Mouse (Mus musculus): ENCODE data around the gene Ptpn23. TPM values are rescaled to one million over a fixed set of nuclear protein-coding genes. Genes with fewer than 3 reads are reported as not detected.

Ptpn23 gene
- polyA plus RNA-seq, 1 experiment from 2014 or later: 26.4 TPM

DNA sequence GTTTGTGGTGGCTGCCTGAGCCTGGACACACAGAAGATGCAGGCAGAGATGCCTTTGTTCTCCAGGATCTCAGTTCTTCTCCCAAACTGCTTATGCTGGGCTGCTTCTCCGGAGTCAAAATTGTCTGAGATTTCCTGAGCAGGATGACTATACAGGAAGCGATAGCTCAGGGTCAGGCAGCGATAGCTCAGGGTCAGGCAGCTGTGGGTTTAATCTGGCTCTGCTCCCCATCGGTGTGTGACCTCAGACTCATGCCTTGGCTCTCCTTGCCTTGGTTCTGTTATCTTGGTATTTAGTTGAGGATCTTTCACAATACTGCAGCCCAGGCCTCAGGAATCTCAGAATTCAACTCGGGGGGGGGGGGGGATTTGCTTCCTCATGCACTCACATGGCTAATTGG, 41.3 kb downstream of the Ptpn23 start:
- 48% methylated on average over 5 of the region's 5 CpGs for WGBS (ENCODE audit: missing documents)
- H3K4me3 ChIP-seq (ENCODE audit: inconsistent target): no peak overlapping the region
- peaks cover 19% of the 10 kb centered on the region; the same call in 1 of the 2 replicates for H3K36me3 ChIP-seq (ENCODE audit: inconsistent target)
- H3K79me2 ChIP-seq (ENCODE audit: inconsistent target): no peaks in the 10 kb centered on the region
- no peak overlapping the region for H3K27ac ChIP-seq

DNA sequence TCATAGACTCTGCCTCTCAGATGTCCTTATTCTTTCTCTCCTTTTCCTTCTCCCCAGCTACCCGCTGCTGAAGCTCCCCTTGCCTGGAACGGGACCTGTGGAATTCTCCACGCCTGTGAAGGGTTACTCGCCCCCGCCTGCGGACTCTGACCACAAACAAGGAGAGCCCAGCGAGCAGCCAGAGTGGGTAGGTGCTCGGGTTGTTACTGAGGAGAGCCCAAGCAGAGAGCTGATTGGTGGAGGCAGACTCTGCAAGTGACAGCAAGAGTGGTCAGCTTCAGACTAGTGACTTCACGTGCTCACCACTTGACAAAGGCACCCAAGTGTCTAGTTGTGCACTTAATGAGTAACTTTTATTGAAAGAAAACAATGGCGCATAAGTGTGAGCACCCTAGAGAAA, 45.7 kb downstream of the Ptpn23 start:
- no peak overlapping the region for H3K27ac ChIP-seq
- WGBS (ENCODE audit: missing documents): 83% methylated on average over 8 of the region's 10 CpGs
- peaks cover 19% of the 10 kb centered on the region; the same call in 1 of the 2 replicates for H3K36me3 ChIP-seq (ENCODE audit: inconsistent target)
- H3K4me3 ChIP-seq (ENCODE audit: inconsistent target): no peak overlapping the region
- H3K79me2 ChIP-seq (ENCODE audit: inconsistent target): no peaks in the 10 kb centered on the region

DNA sequence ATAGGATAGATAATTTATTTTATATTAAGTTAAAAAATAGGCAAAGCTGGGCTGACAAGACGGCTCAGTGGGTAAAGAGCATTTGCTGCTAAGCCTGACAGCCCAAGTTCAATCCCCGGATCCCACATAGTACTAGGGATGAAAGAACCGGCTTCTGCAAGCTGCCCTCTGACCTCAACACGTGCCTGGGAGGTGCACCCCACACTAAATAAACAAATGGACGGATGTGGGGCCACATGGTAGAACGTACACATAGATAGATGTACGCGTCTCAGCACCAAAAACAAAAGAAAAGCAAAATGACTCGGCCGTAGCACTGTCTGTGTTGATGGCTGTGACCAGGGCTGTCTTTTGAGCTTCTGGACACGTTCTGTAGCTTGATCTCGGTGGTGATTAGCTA, 46.7 kb downstream of the Ptpn23 start:
- no peak overlapping the region for H3K27ac ChIP-seq
- peaks cover 19% of the 10 kb centered on the region; the same call in 1 of the 2 replicates for H3K36me3 ChIP-seq (ENCODE audit: inconsistent target)
- no peaks in the 10 kb centered on the region for H3K79me2 ChIP-seq (ENCODE audit: inconsistent target)
- H3K4me3 ChIP-seq (ENCODE audit: inconsistent target): no peak overlapping the region
- 95% methylated on average over 12 of the region's 12 CpGs for WGBS (ENCODE audit: missing documents)

DNA sequence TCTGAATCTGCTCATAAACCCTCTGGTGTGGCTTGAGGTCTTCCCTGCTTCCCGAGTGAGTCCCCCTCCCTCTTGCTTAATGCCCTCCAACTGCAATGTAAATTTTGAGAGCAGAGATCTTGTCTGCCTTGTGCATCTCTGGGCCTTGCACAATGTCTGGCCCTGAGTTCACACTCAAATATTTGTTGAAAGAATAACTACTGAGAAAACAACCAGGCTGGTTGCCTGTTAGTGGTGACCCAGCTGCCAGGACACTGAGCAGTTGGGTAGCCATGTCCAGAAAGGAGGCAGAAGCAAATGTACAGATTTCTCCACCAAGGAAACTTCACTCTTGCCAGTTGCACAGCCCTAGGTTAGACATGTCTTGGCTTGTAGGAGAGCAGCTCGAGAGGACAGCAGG, 49.7 kb downstream of the Ptpn23 start:
- H3K79me2 ChIP-seq (ENCODE audit: inconsistent target): no peaks in the 10 kb centered on the region
- 82% methylated on average over 2 of the region's 2 CpGs for WGBS (ENCODE audit: missing documents)
- H3K4me3 ChIP-seq (ENCODE audit: inconsistent target): no peak overlapping the region
- H3K27ac ChIP-seq: no peak overlapping the region
- peaks cover 13% of the 10 kb centered on the region; the same call in 1 of the 2 replicates for H3K36me3 ChIP-seq (ENCODE audit: inconsistent target)

DNA sequence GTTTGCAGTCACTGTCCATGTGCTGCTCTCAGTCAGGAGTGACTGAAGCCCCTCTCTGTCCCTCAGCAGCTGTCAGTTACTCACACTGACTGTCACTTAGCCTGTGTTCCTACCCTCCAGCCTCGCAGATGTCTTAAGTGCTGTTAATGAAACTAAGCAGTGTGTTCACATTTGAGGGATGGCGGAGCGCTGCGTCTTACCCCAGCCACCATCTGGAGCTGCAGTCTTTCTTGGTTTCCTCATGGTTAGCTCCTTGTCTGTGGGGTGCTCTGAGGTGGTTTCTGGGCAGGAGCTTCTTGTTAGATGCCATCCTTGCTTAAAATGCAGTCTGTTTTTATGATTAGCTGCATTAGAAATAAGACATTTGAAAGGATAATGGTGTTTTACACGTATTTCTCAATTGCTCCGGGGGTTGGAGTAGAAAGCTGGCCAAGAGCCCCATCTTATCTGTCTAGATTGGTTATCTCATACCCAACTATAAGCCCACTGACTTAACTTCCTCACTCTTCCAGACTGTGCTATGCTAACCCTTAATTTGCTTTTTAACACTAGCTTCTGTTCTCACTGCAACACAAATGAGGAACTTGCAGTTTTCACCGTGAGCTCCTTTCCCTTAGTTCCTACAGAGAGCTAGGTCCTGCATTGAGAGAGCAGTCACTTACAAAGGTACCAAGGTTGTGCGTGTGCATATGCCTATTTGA, 55.9 kb downstream of the Ptpn23 start:
- Histone ChIP-seq H3K36me3 (ENCODE audit: inconsistent target) (no peaks in the 10 kb centered on the region), H3K27ac (no peak overlapping the region), H3K4me3 (ENCODE audit: inconsistent target) (no peak overlapping the region), H3K79me2 (ENCODE audit: inconsistent target) (no peaks in the 10 kb centered on the region; the same call in 1 of the 2 replicates)
- 28% methylated on average over 8 of the region's 8 CpGs for WGBS (ENCODE audit: missing documents)

DNA sequence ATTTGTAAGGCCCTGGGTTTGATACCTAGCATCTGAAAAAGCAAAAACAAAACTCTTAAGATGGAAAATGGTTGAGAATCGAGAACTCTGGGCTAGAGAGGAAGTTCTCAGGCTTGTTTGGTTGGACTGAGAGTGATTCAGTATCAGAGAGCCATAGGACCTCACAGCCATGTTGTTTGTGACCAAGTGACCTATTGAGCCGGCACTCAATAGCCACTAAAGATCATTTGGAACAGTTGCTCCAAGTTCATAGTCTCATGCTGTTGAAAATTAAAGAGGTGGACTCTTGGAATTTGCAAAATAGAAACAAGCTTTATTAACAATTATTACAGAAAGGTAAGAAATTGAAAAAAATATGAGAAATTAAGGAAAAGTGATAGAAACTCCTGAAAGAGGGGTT, 56.7 kb downstream of the Ptpn23 start:
- Histone ChIP-seq H3K27ac (no peak overlapping the region), H3K36me3 (ENCODE audit: inconsistent target) (no peaks in the 10 kb centered on the region)
- 66% methylated on average over 2 of the region's 2 CpGs for WGBS (ENCODE audit: missing documents)

DNA sequence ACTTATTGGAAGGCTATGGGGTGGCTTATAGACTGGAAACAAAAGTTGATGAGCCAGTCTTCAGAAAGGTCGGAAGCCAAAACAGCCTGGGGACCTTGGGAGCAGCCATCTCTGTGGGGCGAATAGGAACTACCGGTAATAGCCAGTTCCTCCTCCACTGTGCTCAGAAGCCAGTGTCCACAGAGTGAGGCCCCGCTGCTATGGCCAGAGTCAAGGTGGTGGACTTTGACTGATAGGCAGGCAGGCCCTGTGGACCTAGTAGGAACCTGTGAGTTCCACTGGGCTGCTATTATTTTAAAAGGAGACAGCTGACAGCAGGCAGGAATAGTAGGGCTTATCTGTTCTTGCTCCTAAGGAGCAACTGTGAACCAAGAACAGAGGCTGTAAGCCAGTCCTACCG, 57.4 kb downstream of the Ptpn23 start:
- Histone ChIP-seq H3K36me3 (ENCODE audit: inconsistent target) (no peaks in the 10 kb centered on the region), H3K4me3 (ENCODE audit: inconsistent target) (no peak overlapping the region), H3K79me2 (ENCODE audit: inconsistent target) (no peaks in the 10 kb centered on the region; the same call in 1 of the 2 replicates), H3K27ac (no peak overlapping the region)
- 85% methylated on average over 5 of the region's 5 CpGs for WGBS (ENCODE audit: missing documents)

More for the DNA sequence above, 56.7 kb downstream of the Ptpn23 start:
- Histone ChIP-seq H3K4me3 (ENCODE audit: inconsistent target) (no peak overlapping the region), H3K79me2 (ENCODE audit: inconsistent target) (no peaks in the 10 kb centered on the region; the same call in 1 of the 2 replicates)

DNA sequence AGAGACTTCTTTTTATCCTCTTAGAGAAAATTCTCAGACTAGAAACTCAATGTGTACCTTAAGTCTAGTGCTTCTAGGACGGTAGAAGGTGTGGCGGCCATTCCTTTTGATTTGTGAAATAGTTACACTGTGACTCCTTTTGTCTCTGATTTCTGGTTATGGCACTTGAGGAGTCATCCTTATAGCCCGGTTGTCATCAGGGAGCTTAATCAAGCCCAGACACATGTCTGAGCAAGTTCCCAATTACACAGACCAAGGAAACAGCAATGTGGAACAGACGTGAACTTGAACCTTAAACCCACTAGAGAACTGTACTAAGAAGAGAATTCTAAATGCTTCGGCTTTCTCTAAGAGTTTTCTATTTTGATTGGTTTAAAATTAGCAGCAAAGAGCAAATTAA, 57.8 kb downstream of the Ptpn23 start:
- 95% methylated on average over 5 of the region's 5 CpGs for WGBS (ENCODE audit: missing documents)
- Histone ChIP-seq H3K36me3 (ENCODE audit: inconsistent target) (no peaks in the 10 kb centered on the region), H3K79me2 (ENCODE audit: inconsistent target) (no peaks in the 10 kb centered on the region; the same call in 1 of the 2 replicates), H3K27ac (no peak overlapping the region), H3K4me3 (ENCODE audit: inconsistent target) (no peak overlapping the region)

DNA sequence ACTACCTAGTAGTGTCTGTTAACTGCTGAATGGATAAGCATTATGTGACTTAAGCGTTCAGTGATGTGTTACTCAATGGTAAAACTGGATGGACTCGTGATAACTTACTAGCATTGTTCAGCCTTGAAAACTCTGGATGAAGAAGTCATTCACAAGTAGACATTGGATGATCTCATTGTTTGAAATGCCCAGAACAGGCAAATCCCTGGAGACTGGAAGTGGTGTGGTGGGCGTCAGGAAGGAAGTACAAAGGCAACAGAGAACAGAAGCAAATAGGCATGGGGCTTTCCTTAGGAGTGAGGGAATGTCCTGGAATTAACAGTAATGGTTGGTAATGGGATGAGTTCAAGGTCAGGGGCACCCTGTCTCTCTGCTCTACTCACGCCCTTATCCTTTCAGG, 59.1 kb downstream of the Ptpn23 start:
- Histone ChIP-seq H3K36me3 (ENCODE audit: inconsistent target) (no peaks in the 10 kb centered on the region), H3K79me2 (ENCODE audit: inconsistent target) (peaks cover 4% of the 10 kb centered on the region; the same call in 1 of the 2 replicates), H3K4me3 (ENCODE audit: inconsistent target) (no peak overlapping the region), H3K27ac (no peak overlapping the region)
- 84% methylated on average over 3 of the region's 4 CpGs for WGBS (ENCODE audit: missing documents)

DNA sequence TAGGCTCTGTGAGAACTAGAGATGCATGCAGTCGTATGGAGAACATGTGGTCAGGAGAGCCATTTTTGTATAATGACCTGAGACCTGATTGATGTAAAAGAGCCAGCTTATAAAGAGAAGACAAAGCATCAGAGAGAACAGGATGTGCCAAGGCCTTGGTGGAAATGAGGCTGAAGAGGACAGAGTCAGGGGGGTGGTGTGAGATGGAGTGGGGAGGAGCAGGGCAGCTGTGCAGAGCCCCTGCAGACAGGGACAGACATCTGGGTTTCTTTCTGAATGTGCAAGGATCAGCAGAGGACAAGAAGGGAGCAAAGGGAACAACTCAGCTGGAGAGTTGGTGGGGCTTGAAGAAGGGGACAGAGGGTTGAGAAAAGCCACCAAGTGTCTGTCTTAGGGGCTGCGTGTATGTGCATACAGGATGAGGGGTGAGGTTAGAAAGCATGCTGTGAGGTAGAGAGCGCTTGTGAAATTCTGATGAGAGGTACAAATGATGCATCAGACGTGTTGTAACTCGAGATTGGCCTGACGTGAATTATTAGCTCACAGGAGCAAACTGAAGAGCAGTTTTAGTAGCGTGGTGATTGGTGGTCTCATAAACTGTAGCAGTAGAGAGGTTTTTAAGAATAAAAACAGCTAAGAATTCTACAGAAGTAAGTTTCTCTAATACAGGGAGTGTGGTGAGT, 62.8 kb downstream of the Ptpn23 start:
- no peaks in the 10 kb centered on the region for H3K36me3 ChIP-seq (ENCODE audit: inconsistent target)
- H3K4me3 ChIP-seq (ENCODE audit: inconsistent target): no peak overlapping the region
- no peak overlapping the region for H3K27ac ChIP-seq
- WGBS (ENCODE audit: missing documents): 86% methylated on average over 7 of the region's 7 CpGs
- peaks cover 12% of the 10 kb centered on the region; the same call in 1 of the 2 replicates for H3K79me2 ChIP-seq (ENCODE audit: inconsistent target)

DNA sequence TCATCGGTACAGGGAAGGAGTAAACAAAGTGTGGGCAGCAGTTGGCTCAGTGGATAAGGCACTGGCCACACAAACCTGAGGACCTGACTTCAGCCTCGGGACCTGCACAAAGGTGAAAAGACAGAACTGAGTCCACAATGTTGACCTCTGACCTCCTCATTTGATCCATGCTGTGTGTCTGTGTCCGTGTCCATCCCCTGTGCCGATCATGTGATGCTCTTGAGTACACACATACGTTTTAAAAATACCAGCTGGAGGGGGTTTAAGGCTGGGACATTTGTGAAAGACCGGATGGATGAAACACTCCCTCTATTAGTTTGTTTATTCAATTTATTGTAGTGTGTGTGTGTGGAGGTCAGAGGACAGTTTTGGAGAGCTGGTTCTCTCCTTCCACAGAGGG, 64.2 kb downstream of the Ptpn23 start:
- WGBS (ENCODE audit: missing documents): 92% methylated on average over 4 of the region's 6 CpGs
- Histone ChIP-seq H3K27ac (no peak overlapping the region), H3K36me3 (ENCODE audit: inconsistent target) (no peaks in the 10 kb centered on the region), H3K79me2 (ENCODE audit: inconsistent target) (peaks cover 13% of the 10 kb centered on the region; the same call in 1 of the 2 replicates), H3K4me3 (ENCODE audit: inconsistent target) (no peak overlapping the region)

DNA sequence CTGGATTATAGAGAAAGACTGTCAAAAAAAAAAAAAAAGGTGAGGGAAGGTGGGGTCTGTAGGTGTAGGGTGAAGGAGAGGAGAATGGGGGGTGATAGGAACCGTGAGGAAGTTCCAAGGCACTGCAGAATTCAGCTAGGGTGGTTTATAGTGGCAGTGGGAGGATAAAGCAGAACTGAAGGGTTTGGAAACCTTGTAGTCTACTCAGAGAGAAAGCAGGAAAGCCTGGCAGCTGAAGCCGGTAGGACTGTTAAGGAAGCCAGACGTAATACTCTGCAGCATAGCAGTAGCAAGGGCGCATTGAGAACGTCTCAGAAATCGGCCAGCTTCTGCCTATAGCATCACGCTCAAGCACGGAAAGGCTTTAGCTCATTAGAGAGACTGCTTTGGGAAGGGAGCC, 66.0 kb downstream of the Ptpn23 start:
- Histone ChIP-seq H3K27ac (no peak overlapping the region), H3K4me3 (ENCODE audit: inconsistent target) (no peak overlapping the region), H3K79me2 (ENCODE audit: inconsistent target) (peaks cover 31% of the 10 kb centered on the region; the same call in 1 of the 2 replicates), H3K36me3 (ENCODE audit: inconsistent target) (no peaks in the 10 kb centered on the region)
- WGBS (ENCODE audit: missing documents): 63% methylated on average over 8 of the region's 8 CpGs

DNA sequence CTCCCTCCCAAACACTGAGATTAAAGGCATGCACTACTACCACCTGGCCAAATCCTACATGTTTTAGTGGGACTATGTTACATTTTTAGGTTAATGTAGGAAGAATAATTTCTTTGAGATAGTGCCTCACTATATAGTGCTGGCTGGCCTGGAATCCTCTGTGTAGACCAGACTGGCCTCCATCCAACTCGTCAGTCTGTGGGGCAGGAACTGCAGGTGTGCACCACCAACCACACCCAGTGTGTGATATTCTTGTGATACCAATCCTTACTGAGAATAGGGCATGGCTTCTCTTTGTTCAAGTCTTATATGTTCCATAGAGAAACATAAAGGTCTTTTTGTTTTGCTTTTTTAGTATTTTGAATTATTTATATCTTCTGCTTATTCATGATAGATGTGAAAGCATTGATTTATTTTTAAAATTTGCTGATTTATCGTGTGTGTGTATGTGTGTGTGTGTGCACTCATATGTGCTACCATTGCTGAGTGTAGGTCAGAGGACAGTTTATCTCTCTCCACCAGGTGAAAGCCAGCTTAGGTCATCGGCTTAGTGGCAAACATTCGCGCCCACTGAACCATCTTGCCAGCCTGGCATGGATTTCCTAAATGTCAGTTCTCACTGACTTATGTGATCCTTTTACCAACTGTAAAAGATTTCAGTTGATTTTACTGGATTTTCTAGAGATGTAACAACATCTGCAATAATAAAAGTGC, 67.8 kb downstream of the Ptpn23 start:
- 92% methylated on average over 5 of the region's 5 CpGs for WGBS (ENCODE audit: missing documents)
- Histone ChIP-seq H3K27ac (no peak overlapping the region), H3K36me3 (ENCODE audit: inconsistent target) (no peaks in the 10 kb centered on the region), H3K4me3 (ENCODE audit: inconsistent target) (no peak overlapping the region), H3K79me2 (ENCODE audit: inconsistent target) (peaks cover 49% of the 10 kb centered on the region; the same call in 1 of the 2 replicates)
